Mouse (Mus musculus) bone marrow macrophage, adult 2 months (primary cell): ENCODE data around the gene Aar2.

Experiments used
- CTCF ChIP-seq: IDR thresholded peaks from 2 replicates; pipeline ENCODE4 v1.5.1; 2012; ENCODE audit warnings: low read depth, mild to moderate bottlenecking, low read length, moderate library complexity
- POLR2A ChIP-seq: IDR thresholded peaks from 2 replicates; pipeline ENCODE4 v1.6.1; 2012; ENCODE audit warnings: mild to moderate bottlenecking, low read depth, low read length, borderline replicate concordance

- no peak for TF ChIP-seq POLR2A
- TF ChIP-seq CTCF, result no peak
Measured at GRCm38 (mm10) chr2:156552421-156552820, 5.0 kb downstream of the Aar2 start.
